Mouse (Mus musculus) lung, adult 18-20 months (tissue): ENCODE data around the gene Itln1.
A peak's percentile ranks its signal among the peaks of the same experiment; 100 is the strongest.
"Not testable (repeated sequence)": the region's sequence is repeated elsewhere in the genome, so short reads cannot be mapped to it uniquely, and the experiment has no call there.

Source experiments
- DNase-seq, 2 experiments: peaks; one replicate each; pipeline ENCODE4 v3.0.0; 2022; ENCODE audit warnings: mixed read lengths in 2 of 2

Itln1 gene

GRCm38 (mm10) chr1:171504586-171504985 is 30.5 kb downstream of the Itln1 start:
- DNase-seq = no peak

DNA sequence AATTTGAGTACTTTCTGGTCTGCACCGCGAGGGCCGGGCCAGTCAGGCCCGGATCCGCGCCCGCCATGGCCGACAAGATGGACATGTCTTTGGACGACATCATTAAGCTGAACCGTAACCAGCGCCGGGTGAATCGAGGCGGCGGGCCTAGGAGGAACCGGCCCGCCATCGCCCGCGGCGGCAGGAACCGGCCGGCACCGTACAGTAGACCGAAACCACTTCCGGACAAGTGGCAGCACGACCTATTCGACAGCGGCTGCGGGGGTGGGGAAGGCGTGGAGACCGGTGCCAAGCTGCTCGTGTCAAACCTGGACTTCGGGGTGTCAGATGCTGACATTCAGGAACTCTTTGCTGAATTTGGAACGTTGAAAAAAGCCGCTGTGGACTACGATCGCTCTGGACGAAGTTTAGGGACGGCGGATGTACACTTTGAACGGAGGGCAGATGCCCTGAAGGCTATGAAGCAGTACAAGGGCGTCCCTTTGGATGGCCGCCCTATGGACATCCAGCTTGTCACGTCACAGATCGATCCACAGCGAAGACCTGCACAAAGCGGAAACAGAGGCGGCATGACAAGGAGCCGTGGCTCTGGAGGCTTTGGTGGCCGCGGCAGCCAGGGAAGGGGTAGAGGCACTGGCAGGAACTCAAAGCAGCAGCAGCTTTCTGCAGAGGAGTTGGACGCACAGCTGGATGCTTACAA is 31.4 kb downstream of the Itln1 start:
- peak; percentile 76 to 81 for DNase-seq

DNA sequence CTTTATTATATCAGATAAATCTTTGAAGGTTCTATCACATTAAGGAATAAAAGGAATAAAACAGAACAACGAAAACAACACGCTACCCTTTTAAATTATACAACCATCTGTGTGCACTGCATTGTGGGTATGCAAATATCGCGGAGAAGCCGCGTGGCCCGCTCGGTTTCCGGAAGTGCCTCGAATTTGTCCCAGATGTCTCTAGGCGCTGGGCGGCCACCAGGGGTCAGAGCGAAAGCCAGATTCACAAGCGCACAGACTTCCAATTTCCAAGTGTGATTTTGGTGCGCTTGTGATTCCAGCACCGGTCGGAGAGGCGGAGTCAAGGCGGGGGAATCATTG is 31.9 kb downstream of the Itln1 start, which contains the start of gene Alyref2:
Alyref2 (plus strand) TSS at position 229 of the 342 bp plus-strand sequence.
- DNase-seq = peak; percentile 94 to 96

GRCm38 (mm10) chr1:171502388-171503249 is 32.5 kb downstream of the Itln1 start:
- DNase-seq = peak; percentile 43 to 58

DNA sequence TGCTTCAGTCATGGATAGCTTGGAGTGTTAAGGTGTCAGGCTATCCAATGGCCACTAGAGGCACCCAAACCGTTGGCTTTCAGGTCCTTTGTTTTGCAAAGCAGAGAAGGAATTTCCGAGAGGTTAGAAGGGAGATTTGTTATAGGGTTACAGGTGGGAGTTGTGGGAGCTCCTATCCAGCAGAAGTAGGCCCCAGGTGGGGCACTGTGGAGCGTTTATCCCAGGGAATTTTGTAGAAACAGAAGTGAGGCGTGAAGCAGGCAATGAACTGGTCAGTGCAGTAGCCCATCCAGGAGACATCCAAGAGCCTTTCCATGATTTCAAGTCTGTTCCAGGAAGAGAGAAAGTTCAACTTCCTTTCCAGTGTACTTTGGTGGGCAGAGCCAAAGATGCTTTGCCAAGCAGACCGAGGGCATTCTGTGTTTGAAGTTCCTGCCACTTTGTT is 33.4 kb downstream of the Itln1 start:
- DNase-seq = peak; percentile 14 to 30

DNA sequence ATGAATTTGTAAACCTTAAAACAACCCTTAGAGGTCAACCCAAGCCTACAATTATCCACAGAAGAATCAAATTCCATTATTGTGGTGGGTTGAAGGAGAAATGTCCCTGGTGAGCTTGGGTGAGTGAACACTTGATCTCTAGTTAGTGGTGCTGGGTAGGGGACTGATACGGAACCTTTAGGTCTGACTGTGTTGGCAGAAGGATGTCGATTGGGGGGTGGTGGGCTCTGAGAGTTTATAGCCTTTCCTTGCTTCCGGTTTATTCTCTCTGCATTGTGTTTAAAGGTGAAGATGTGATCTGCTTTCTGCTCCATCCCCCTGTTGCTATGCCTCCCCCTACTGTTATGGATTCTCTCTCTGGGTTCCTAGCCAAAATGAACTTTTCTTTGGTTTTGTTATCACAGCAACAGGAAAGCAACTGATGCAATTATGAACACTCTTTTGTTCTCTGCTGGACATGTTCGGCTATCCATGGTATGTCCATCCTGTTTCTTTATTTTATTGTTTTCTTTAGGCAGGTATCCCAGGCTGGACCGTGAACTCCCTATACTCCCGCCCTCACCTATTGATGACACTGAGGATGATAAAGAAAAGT is 34.0 kb downstream of the Itln1 start:
- DNase-seq = no peak

DNA sequence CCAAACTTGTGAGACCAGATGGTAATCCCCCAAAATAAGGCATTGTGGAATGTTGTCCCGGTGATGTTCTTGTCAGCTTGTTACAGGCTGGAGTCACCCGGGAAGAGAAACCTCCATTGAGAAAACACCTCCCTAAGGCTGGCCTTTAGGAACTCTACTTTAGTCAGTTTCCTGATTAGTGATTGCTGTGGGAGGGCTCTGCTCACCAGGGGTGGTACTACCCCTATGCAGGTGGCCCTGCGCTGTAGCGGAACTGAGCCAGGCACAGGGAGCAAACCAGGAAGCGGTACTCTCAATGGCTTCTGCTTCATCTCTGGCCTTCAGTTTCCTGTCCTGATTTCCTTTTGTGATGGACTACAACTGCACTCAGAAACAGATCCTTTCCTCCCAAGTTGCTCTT is 35.2 kb downstream of the Itln1 start:
- no peak for DNase-seq

GRCm38 (mm10) chr1:171495371-171495770 is 39.7 kb downstream of the Itln1 start:
- DNase-seq = no peak

DNA sequence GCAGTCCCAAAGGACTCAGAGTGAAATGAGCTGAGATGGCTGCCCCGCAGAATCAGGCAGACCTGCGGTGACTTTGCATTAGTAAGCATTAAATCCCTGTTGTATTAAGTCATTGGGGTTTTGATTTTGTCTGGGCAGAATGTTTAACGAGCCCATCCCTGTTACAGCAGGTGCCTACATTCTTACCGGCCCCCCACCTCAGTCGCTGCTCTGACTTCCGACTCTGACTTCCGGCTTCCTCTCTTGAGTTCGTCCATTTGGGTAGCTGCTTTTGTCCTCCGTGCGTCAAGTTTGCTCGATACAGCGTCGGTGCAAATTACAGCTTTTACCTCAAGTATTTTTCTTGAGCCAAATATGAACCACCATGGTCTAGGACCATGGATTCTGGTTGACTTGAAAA is 40.9 kb downstream of the Itln1 start:
- no peak for DNase-seq

- peak; percentile 75 to 82 for DNase-seq
Observed at GRCm38 (mm10) chr1:171478968-171479367, 56.1 kb downstream of the Itln1 start.

DNA sequence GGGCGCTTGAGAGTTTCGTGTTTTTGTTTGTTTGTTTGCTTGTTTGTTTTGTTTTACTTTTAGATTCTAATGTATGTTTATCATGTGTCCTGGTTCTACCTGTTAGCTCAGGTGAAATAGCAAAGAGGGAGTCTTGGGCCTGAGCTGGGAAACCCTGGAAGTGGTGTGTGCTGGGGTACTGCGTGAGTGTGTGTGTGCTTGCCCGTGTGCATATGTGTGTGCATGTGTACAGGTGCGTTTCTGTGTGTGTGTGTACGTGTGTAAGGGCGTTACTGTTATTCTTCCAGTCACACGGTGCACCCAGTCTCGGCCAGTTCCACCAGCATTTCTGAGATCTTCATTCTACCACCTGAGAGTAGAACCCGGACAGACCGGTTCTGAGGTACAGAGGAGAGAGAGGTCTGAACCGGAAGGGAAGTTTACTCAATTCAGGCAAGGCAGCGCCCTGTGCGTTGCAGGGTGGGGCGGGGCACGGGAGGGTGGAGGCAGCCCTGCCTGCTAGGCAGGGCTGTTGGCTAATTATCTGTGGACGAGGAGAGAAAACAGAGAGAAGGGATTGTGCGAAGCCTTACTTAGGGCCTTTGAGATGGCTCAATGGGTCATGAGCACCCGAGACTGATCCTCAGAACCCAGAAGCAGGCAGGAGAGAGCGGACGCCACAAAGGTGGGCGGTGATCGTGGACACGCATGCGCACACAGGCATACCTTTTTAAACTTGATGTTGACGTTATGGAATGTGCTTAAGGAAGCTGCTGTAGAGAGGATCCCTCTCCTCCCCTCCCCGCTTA is 57.1 kb downstream of the Itln1 start:
- DNase-seq = peak; percentile 73 to 85

GRCm38 (mm10) chr1:171477123-171477522 is 58.0 kb downstream of the Itln1 start:
- no peak for DNase-seq

DNA sequence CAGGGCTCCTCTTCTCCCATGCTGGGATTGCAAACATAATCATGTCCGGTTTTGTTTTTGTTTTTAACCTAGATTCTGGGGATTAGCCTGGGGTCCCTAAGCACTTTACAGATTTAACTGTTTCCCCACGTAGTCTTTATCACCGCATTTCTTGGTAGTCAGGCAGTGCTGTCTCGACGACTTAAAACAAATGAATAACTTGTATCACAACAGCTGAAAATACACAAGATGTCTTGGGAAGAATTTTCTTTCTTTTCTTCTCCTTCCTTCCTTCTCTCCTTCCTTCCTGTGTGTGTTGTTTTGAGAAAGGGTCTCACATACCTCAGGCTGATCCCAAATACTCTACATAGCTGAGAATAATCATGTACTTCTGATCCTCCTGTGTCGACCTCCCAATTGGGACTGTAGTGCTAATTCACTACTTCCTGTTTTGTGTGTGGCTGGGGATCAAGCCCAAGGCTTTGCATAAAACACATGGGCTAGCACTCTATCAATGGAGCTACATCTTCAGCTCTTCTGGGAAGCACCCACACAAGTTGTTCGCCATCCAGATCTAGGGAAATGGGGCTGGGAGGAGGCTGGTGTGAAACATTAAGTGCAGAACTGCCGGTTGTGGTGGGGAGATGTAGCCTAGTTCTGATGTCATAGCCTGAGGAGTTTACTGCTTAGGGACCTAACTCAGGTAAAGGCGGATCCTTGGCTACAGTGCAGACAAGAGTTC is 61.0 kb downstream of the Itln1 start:
- DNase-seq = no peak

DNA sequence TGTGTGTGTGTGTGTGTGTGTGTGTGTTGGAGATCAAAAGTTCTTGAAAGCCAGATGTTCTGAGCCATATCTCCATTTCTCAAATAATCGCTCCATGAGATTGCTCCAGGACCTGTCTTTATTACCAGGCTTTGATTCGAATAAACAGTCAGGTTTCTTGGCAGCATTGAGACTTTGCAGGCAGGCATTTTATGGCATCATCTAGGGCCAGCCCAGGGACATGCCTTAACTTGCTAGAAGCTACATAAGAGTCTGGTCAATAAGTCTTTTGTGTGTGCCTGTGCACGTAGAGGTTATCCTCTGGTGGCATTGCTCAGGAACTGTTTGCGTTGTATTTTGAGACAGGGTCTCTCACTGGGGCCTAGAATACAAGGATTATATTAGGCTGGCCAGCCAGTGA is 61.6 kb downstream of the Itln1 start:
- no peak for DNase-seq

DNA sequence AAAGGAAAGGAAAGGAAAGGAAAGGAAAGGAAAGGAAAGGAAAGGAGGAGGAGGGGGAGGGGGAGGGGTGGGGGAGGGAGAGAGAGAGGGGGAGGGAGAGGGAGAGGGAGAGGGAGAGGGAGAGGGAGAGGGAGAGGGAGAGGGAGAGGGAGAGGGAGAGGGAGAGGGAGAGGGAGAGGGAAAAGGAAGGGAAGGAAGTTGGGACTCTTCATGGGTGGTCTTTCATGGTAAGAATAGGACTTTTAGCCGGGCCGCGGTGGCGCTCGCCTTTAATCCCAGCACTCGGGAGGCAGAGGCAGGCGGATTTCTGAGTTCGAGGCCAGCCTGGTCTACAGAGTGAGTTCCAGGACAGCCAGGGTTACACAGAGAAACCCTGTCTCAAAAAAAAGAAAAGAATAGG is 63.2 kb downstream of the Itln1 start:
- DNase-seq = not testable (repeated sequence)

DNA sequence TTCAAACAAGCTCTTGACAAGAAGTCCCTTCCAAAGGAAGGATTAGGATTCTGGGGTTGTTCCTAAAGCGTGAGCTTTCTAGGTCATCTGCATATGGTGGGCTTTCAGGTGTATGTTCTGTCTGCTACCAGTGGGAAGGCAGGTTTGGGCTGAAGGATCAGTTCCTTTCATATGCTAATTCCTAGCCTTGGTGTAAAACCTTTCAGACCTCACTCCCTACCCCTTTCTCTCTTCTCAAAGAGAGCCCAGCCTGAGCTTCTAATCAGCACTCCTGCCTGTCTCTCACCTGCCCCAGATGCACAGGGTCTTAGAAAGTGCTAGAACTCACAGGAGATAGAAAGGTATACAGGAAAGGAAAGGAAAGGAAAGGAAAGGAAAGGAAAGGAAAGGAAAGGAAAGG is 63.6 kb downstream of the Itln1 start:
- DNase-seq = no peak

DNA sequence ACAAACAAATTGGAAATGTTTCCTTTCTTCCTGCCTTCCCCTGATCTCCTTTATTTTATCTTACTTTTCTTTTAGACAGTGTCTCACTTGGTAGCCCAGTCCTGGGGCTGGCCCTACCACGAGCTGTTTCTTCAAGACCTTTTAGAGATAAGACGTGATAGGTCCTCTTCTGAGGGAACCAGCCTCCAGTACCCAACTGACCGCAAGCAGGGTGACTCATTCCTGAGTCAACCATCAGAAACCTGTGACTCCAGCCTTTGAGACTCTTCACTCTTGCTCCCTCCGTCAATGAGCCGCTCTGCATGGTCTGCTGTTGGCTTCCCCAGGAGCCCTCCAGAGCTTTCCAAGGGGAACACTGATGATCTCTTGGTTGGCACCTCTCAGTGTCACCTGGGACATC is 64.2 kb downstream of the Itln1 start:
- DNase-seq = peak; percentile 63 to 75

GRCm38 (mm10) chr1:171470371-171470871 is 64.7 kb downstream of the Itln1 start:
- DNase-seq = peak in 1 of 2 experiments; percentile 66

GRCm38 (mm10) chr1:171469678-171470077 is 65.4 kb downstream of the Itln1 start:
- no peak for DNase-seq
